Mouse (Mus musculus): ENCODE data around the gene Akr1c14. TPM values are rescaled to one million over a fixed set of nuclear protein-coding genes. Genes with fewer than 3 reads are reported as not detected.
"Not testable (repeated sequence)": the region's sequence is repeated elsewhere in the genome, so short reads cannot be mapped to it uniquely, and the experiment has no call there.

The Akr1c14 gene
- polyA plus RNA-seq, 1 experiment from 2014 or later = not detected

DNA sequence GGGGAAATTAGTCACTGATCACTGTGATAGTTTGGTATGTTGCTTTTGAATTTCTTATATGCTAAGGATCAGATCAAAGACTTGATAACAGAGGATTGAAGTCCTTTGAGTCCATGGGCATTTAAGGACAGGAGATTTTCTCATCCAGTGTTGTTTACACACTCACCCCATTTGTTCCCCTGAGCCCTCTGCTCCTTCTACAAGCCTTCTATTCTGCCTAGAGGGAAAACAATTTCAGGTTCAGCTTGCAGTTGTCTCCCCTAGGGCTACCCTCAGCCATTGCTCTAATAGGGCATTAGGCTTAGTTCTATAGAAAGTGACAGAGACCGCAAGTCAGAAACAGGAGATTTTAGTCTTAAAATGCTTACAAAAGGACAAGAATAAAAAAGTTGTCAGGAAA is 585 bp upstream of the Akr1c14 start:
- H3K27me3 ChIP-seq (ENCODE audit: control insufficient read depth, insufficient read depth, low read length) = no peaks in the 10 kb centered on the region
- no peak for DNase-seq (ENCODE audit: low spot score)
- H3K9me3 ChIP-seq (ENCODE audit: control insufficient read depth, low read length) = no peaks in the 10 kb centered on the region
- H3K4me1 ChIP-seq (replicated peaks; ENCODE audit: control insufficient read depth, insufficient read depth, low read length) = no peaks in the 10 kb centered on the region
- no peak overlapping the region for H3K4me2 ChIP-seq (ENCODE audit: low read depth, low read length, severe bottlenecking)
- no peaks in the 10 kb centered on the region for H3K36me3 ChIP-seq (ENCODE audit: control insufficient read depth, insufficient read depth, low read length)
- no peak for ATAC-seq (replicated peaks; ENCODE audit: low FRiP score)
- H3K9ac ChIP-seq (ENCODE audit: low read length) = no peak overlapping the region
- 89% methylated on average over 1 of the region's 1 CpGs for WGBS
- H3K4me3 ChIP-seq (ENCODE audit: low read depth, low read length) = no peak overlapping the region
- H3K27ac ChIP-seq (ENCODE audit: low read depth, low read length) = no peak overlapping the region

DNA sequence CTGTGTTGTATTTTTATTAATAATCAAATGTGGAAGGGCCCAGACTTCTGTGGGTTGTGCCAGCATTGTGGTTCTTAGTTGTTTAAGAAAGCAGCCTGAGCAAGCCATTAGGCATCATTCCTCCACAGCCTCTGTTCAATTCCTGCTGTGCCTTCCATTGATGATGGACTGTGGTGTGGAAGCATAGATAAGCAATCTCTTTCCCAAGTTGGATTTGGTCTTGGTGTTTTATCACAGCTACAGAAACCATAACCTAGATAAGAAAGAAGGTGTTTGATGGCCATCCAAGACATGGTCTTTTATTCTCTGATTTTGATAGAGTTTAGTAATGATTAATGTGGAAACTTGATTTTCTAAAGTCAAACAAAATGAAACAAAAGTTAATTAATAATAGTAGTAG is 844 bp downstream of the Akr1c14 start:
- H3K27ac ChIP-seq (ENCODE audit: low read depth, low read length) = no peak overlapping the region
- ATAC-seq (replicated peaks; ENCODE audit: low FRiP score) = no peak
- H3K4me1 ChIP-seq (replicated peaks; ENCODE audit: control insufficient read depth, insufficient read depth, low read length) = no peaks in the 10 kb centered on the region
- H3K36me3 ChIP-seq (ENCODE audit: control insufficient read depth, insufficient read depth, low read length) = no peaks in the 10 kb centered on the region
- no peak for DNase-seq (ENCODE audit: low spot score)
- H3K4me2 ChIP-seq (ENCODE audit: low read depth, low read length, severe bottlenecking) = no peak overlapping the region
- H3K27me3 ChIP-seq (ENCODE audit: control insufficient read depth, insufficient read depth, low read length) = no peaks in the 10 kb centered on the region
- H3K4me3 ChIP-seq (ENCODE audit: low read depth, low read length) = no peak overlapping the region
- H3K9ac ChIP-seq (ENCODE audit: low read length) = no peak overlapping the region
- H3K9me3 ChIP-seq (ENCODE audit: control insufficient read depth, low read length) = no peaks in the 10 kb centered on the region

DNA sequence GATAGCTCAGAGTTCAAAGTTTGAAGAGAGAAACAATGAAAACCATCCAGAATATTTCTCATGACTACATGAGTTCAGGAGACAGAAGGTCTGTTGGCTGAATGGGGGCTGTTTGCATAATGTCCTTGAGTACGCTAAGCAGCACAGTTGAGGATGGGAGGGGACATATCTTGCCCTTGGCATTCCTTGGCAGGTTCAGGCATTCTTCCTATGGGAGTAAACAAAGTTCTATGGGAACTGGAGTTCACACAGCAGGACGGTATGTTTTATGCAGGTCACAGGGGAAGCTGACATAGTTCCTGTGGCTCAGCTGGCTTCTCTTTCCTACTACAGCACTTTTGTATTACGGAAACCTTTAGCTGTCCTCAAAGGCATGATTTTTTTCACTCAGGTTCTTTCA is 6.6 kb downstream of the Akr1c14 start:
- 78% methylated on average over 3 of the region's 3 CpGs for WGBS
- H3K4me2 ChIP-seq (ENCODE audit: low read depth, low read length, severe bottlenecking) = no peak overlapping the region

DNA sequence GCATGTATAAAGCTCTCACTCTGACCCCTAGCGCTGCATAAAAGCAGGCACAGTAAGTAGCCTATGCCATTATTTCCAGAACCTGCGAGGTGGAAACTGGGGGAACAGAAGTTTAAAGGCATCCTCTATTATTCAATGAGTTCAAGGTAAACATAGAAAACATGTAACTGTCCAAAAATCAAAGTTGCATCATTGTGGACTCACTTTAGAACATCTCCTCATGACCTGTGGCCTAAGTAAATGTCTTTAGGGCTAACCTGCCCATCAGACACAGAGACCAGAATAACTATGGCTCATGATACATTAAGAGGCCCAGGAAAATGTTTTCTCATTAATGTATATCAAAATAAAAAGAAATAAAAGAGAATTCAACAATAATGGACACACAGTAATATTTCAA is 7.4 kb downstream of the Akr1c14 start:
- Histone ChIP-seq H3K4me3 (ENCODE audit: low read depth, low read length) (no peak overlapping the region), H3K9ac (ENCODE audit: low read length) (no peak overlapping the region), H3K27me3 (ENCODE audit: control insufficient read depth, insufficient read depth, low read length) (no peaks in the 10 kb centered on the region), H3K4me1 (replicated peaks; ENCODE audit: control insufficient read depth, insufficient read depth, low read length) (no peaks in the 10 kb centered on the region), H3K9me3 (ENCODE audit: control insufficient read depth, low read length) (no peaks in the 10 kb centered on the region), H3K36me3 (ENCODE audit: control insufficient read depth, insufficient read depth, low read length) (no peaks in the 10 kb centered on the region), H3K4me2 (ENCODE audit: low read depth, low read length, severe bottlenecking) (no peak overlapping the region), H3K27ac (ENCODE audit: low read depth, low read length) (no peak overlapping the region)
- DNase-seq (ENCODE audit: low spot score) = no peak
- WGBS = 91% methylated on average over 2 of the region's 2 CpGs
- no peak for ATAC-seq (replicated peaks; ENCODE audit: low FRiP score)

More for the DNA sequence above, 6.6 kb downstream of the Akr1c14 start:
- Histone ChIP-seq H3K4me3 (ENCODE audit: low read depth, low read length) (no peak overlapping the region), H3K27me3 (ENCODE audit: control insufficient read depth, insufficient read depth, low read length) (no peaks in the 10 kb centered on the region), H3K27ac (ENCODE audit: low read depth, low read length) (no peak overlapping the region), H3K9ac (ENCODE audit: low read length) (no peak overlapping the region), H3K36me3 (ENCODE audit: control insufficient read depth, insufficient read depth, low read length) (no peaks in the 10 kb centered on the region), H3K9me3 (ENCODE audit: control insufficient read depth, low read length) (no peaks in the 10 kb centered on the region), H3K4me1 (replicated peaks; ENCODE audit: control insufficient read depth, insufficient read depth, low read length) (no peaks in the 10 kb centered on the region)
- ATAC-seq (replicated peaks; ENCODE audit: low FRiP score) (no peak), DNase-seq (ENCODE audit: low spot score) (no peak)

DNA sequence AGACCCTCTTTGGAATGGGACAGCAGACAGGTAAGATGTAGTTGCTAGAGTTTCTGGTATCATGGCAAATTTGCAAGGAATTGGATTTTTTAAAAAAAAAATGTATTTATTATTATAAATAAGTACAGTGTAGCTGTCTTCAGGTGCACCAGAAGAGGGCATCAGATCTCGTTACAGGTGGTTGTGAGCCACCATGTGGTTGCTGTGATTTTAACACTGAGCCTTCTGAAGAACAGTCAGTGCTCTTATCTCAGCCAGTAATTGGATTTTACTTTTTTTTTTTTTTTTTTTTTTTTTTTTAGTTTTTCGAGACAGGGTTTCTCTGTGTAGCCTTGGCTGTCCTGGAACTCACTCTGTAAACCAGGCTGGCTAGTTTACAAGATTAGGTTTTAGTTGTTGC is 9.4 kb downstream of the Akr1c14 start:
- H3K36me3 ChIP-seq (ENCODE audit: control insufficient read depth, insufficient read depth, low read length); H3K4me2 ChIP-seq (ENCODE audit: low read depth, low read length, severe bottlenecking); H3K27me3 ChIP-seq (ENCODE audit: control insufficient read depth, insufficient read depth, low read length); H3K4me1 ChIP-seq (replicated peaks; ENCODE audit: control insufficient read depth, insufficient read depth, low read length); H3K27ac ChIP-seq (ENCODE audit: low read depth, low read length); H3K4me3 ChIP-seq (ENCODE audit: low read depth, low read length); DNase-seq (ENCODE audit: low spot score); ATAC-seq (replicated peaks; ENCODE audit: low FRiP score); H3K9ac ChIP-seq (ENCODE audit: low read length); H3K9me3 ChIP-seq (ENCODE audit: control insufficient read depth, low read length): not testable (repeated sequence)
- WGBS = 86% methylated on average over 2 of the region's 2 CpGs

DNA sequence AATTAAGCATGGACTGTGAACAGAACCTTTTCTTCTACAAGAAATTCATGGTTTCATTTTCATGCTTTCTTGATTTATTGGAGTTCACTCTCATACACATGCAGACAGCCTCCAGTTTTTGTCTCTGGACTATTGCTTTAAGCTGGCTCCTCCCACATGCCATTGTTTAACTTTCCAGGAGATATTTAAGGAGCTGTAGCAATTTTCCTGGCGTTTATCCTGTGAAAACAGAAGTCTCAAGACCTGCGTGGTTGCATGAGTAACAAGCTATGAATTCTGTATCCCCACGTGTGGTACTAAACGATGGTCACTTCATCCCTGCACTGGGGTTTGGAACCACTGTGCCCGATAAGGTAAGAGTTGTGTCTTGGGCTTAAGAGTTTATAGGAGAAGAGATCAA is 10.6 kb downstream of the Akr1c14 start:
- H3K9ac ChIP-seq (ENCODE audit: low read length) = no peak overlapping the region
- H3K4me1 ChIP-seq (replicated peaks; ENCODE audit: control insufficient read depth, insufficient read depth, low read length) = no peaks in the 10 kb centered on the region
- H3K9me3 ChIP-seq (ENCODE audit: control insufficient read depth, low read length) = no peaks in the 10 kb centered on the region
- no peak for DNase-seq (ENCODE audit: low spot score)
- ATAC-seq (replicated peaks; ENCODE audit: low FRiP score) = no peak
- H3K4me2 ChIP-seq (ENCODE audit: low read depth, low read length, severe bottlenecking) = no peak overlapping the region
- H3K27ac ChIP-seq (ENCODE audit: low read depth, low read length) = no peak overlapping the region
- H3K4me3 ChIP-seq (ENCODE audit: low read depth, low read length) = no peak overlapping the region
- H3K27me3 ChIP-seq (ENCODE audit: control insufficient read depth, insufficient read depth, low read length) = no peaks in the 10 kb centered on the region
- H3K36me3 ChIP-seq (ENCODE audit: control insufficient read depth, insufficient read depth, low read length) = no peaks in the 10 kb centered on the region
- WGBS = 63% methylated on average over 5 of the region's 5 CpGs

DNA sequence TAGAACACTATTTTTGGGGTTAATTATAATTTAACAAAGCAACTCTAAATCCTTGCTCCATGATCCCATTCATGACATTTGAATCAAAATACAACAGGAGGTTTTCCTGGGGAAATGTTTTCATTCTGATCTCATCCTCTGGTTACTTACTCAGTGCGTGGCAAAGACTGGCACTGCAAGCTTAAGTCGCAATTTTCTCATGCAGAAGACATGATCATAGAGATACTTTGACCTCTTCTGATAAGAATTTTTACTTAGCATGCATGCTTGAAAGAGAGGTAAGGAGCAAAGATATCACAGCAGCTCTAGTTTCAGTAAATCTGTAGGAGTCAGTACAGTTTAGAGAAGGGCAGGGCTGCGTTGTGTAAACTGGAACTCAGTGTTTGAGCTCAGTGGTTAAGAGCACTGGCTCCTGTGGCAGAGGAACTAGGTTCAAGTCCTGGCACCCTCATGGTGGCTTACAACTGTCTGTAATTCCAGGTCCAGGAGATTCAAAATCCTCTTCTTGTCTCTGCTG is 11.5 kb downstream of the Akr1c14 start:
- no peak overlapping the region for H3K27ac ChIP-seq (ENCODE audit: low read depth, low read length)
- no peaks in the 10 kb centered on the region for H3K27me3 ChIP-seq (ENCODE audit: control insufficient read depth, insufficient read depth, low read length)
- no peaks in the 10 kb centered on the region for H3K4me1 ChIP-seq (replicated peaks; ENCODE audit: control insufficient read depth, insufficient read depth, low read length)
- 65% methylated on average over 3 of the region's 3 CpGs for WGBS
- no peaks in the 10 kb centered on the region for H3K9me3 ChIP-seq (ENCODE audit: control insufficient read depth, low read length)
- DNase-seq (ENCODE audit: low spot score) (no peak), ATAC-seq (replicated peaks; ENCODE audit: low FRiP score) (no peak)
- no peak overlapping the region for H3K4me3 ChIP-seq (ENCODE audit: low read depth, low read length)
- H3K9ac ChIP-seq (ENCODE audit: low read length) = no peak overlapping the region
- H3K36me3 ChIP-seq (ENCODE audit: control insufficient read depth, insufficient read depth, low read length) = no peaks in the 10 kb centered on the region
- no peak overlapping the region for H3K4me2 ChIP-seq (ENCODE audit: low read depth, low read length, severe bottlenecking)

DNA sequence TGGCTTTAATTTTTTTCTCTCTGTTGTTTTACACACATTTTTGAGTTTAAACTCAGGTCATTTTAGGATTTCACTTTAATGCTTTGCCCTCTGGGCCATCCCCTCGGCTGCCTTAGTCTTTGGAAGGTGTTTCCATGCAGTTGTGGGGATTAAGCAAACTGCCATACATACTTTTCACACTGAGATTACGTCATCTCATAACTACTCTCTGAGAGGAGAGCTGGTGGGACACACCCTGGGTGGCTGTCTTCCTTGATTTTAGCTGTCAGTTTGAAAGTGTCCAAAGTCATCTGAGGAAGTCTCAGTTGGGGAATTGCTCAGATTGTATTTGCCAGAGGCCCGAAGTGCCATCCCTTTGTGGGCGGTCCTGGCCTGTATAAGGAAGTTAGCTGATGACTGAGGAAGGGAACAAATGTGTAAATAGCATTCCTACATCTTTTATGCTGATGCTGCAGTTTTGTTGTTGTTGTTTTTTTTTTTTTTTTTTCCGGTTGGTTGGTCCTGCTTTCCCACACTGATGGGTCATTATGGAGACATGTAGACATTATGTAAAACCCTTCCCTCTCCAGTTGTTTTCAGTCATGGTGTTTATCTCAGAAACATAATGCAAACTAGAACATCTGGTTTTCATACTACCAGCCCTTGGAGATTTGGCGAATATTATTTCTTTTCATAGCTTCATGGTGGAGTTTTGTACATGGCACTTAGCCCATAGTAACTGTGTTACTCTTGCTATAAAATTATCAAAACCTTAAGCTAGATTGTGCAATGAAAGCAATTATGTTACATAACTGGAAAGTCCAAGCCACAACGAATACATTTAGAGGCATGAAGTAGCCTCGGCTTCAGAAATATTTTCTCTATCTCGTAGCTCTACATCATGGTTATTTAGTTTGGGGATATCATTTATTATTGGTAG is 28.0 kb downstream of the Akr1c14 start:
- no peak overlapping the region for H3K9ac ChIP-seq (ENCODE audit: low read length)
- no peak for ATAC-seq (replicated peaks; ENCODE audit: low FRiP score)
- 88% methylated on average over 9 of the region's 9 CpGs for WGBS
- H3K4me2 ChIP-seq (ENCODE audit: low read depth, low read length, severe bottlenecking) = no peak overlapping the region
- no peak overlapping the region for H3K27ac ChIP-seq (ENCODE audit: low read depth, low read length)
- H3K9me3 ChIP-seq (ENCODE audit: control insufficient read depth, low read length) = no peaks in the 10 kb centered on the region
- no peak for DNase-seq (ENCODE audit: low spot score)
- H3K27me3 ChIP-seq (ENCODE audit: control insufficient read depth, insufficient read depth, low read length) = no peaks in the 10 kb centered on the region
- H3K4me1 ChIP-seq (replicated peaks; ENCODE audit: control insufficient read depth, insufficient read depth, low read length) = no peaks in the 10 kb centered on the region
- no peaks in the 10 kb centered on the region for H3K36me3 ChIP-seq (ENCODE audit: control insufficient read depth, insufficient read depth, low read length)
- H3K4me3 ChIP-seq (ENCODE audit: low read depth, low read length) = no peak overlapping the region

DNA sequence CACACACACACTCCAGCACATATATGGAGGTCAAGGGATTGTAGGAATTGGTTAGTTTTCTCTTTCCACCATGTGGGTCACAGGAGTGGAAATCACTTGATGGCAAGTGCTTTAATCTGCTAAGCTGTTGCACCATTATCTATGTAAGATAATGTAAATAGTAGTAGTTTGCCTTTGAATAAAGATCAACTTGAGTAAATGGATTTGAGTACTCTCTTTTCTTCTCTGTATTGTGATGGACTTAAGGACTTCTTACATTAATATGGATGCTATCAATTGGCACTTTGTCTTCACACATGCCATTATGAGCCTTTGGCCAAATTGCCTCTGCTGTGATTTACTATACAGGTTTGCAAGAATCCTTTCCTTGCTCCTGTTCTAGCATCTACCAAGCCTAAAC is 31.1 kb downstream of the Akr1c14 start:
- no peak overlapping the region for H3K4me3 ChIP-seq (ENCODE audit: low read depth, low read length)
- DNase-seq (ENCODE audit: low spot score) = no peak
- no peaks in the 10 kb centered on the region for H3K9me3 ChIP-seq (ENCODE audit: control insufficient read depth, low read length)
- ATAC-seq (replicated peaks; ENCODE audit: low FRiP score) = no peak
- no peaks in the 10 kb centered on the region for H3K27me3 ChIP-seq (ENCODE audit: control insufficient read depth, insufficient read depth, low read length)
- H3K4me2 ChIP-seq (ENCODE audit: low read depth, low read length, severe bottlenecking) = no peak overlapping the region
- H3K9ac ChIP-seq (ENCODE audit: low read length) = no peak overlapping the region
- H3K4me1 ChIP-seq (replicated peaks; ENCODE audit: control insufficient read depth, insufficient read depth, low read length) = no peaks in the 10 kb centered on the region
- H3K36me3 ChIP-seq (ENCODE audit: control insufficient read depth, insufficient read depth, low read length) = no peaks in the 10 kb centered on the region
- no peak overlapping the region for H3K27ac ChIP-seq (ENCODE audit: low read depth, low read length)

Data from forebrain, embryonic 11.5 days (tissue).